Mouse (Mus musculus): ENCODE measurements at regions not wholly inside any gene's neighbourhood (a gene's known extent, or its start where the extent isn't known, plus 50 kb on each side); places are given as distances from the start of the nearest gene placed in this dataset.

GRCm38 (mm10) chr19:22047657-22048056, 91.2 kb upstream of the Trpm3 start:
- TF ChIP-seq CTCF (IDR thresholded peaks at IDR 0.05; ENCODE audit: borderline replicate concordance, insufficient read depth, low read length): no peak
- no peak for TF ChIP-seq POLR2A (IDR thresholded peaks at IDR 0.05; ENCODE audit: low read depth, low read length)
